Mouse (Mus musculus): ENCODE results near the gene Foxn3.

- TF ChIP-seq CTCF (IDR thresholded peaks at IDR 0.05; ENCODE audit: low read depth, low read length) = no peak
- no peak for TF ChIP-seq POLR2A (IDR thresholded peaks at IDR 0.05; ENCODE audit: insufficient read depth, low read length)
- TF ChIP-seq EP300 (IDR thresholded peaks at IDR 0.05; ENCODE audit: insufficient read depth, low read depth, low read length) = no peak
Measured at GRCm38 (mm10) chr12:99352136-99352535, 211.2 kb downstream of the Foxn3 start.

All from ES-Bruce4 (cell line).